Mouse (Mus musculus) hindbrain, embryonic 10.5 days (tissue): ENCODE data around the gene Il31. TPM values are rescaled to one million over a fixed set of nuclear protein-coding genes. Genes with fewer than 3 reads are reported as not detected.

Source experiments
- polyA plus RNA-seq: library from polyadenylated mRNA; unstranded; fragments of >200 nt; fragmentation: Nextera tagmentation; extraction: Ambion mirVana; gene quantifications from 2 replicates; pipeline ENCODE4 v1.2.1, GENCODE M21; 2016

Il31 gene
- polyA plus RNA-seq, 1 experiment from 2014 or later, result not detected

Other genes with a start within 250 kb of the Il31 start
- 7.0 and 8.1 TPM in 2 replicates for gene Wdr66, start 237.4 kb downstream of the Il31 start, polyA plus RNA-seq
- gene Bcl7a, start 145.7 kb downstream of the Il31 start, polyA plus RNA-seq, result 42.9 and 48.0 TPM in 2 replicates
- gene Mlxip, start 94.7 kb downstream of the Il31 start, polyA plus RNA-seq, result 18.0 and 18.8 TPM in 2 replicates
- gene Lrrc43, start 184 bp downstream of the Il31 start, polyA plus RNA-seq, result 0.07 and 0.31 TPM in 2 replicates
- gene B3gnt4, start 21.0 kb upstream of the Il31 start, polyA plus RNA-seq, result 1.3 and 1.4 TPM in 2 replicates
- gene Diablo, start 34.7 kb upstream of the Il31 start, polyA plus RNA-seq, result 149 and 152 TPM in 2 replicates
- not detected in 2 replicates for gene Gm49027, start 36.0 kb upstream of the Il31 start, polyA plus RNA-seq
- gene Vps33a, start 83.5 kb upstream of the Il31 start, polyA plus RNA-seq, result 35.8 and 37.6 TPM in 2 replicates
- 44.4 and 52.0 TPM in 2 replicates for gene Clip1, start 195.1 kb upstream of the Il31 start, polyA plus RNA-seq
- gene Zcchc8, start 231.6 kb upstream of the Il31 start, polyA plus RNA-seq, result 77.4 and 92.5 TPM in 2 replicates